Mouse (Mus musculus): ENCODE measurements around the gene Arhgef7.

The Arhgef7 gene

DNA sequence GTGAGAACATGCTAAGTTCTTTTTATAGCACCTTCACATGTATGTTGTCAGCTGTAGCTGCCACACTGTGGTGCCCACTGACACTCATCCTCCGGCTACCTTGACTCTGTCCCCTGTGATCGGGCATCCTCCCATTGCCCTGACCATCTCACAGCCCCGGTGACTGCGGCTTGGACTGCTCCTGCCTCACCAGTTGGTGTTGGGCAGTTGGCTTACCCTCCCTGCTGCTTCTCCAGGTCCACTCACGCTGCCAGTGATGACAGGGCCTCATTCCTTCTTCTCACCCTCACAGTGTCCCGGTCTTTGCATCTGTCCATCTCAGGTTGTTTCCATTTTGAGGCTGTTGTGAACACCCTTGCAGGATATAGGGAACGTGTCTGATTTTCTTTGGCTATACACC is 35.3 kb downstream of the Arhgef7 start:
- no peak for DNase-seq (ENCODE audit: low spot score in 2 of 2)

DNA sequence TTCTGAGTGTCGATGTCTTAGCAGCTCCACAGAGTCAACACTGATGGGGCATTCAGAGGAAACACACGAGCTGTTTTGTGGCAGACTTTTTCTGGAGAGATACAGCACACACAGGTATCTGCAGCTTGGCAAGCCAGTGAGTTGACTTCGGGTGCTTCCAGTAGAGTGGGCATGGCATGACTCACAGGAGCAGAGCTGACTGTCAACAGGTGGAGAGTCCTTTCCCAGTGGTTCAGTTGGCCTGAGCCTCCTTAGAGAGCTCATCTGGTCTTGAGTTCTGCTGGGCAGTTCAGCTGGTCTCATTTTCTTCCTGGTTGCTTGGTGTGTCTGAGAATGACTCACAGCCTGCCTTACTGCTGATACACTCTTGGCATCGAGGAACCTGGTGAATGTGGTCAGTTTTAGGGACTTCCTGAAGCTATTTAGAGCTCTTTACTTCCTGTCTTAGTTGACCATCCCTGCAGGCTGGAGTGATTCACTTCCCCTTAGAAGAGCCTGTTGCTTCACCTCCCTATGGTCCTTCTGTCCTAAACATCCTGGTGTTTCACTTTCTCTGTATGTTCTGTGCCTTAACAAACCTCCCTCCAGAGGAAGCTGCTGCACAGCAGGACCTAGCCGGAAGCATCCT is 39.8 kb downstream of the Arhgef7 start:
- DNase-seq (ENCODE audit: low spot score in 2 of 2): no peak

- no peak for DNase-seq (ENCODE audit: low spot score in 2 of 2)
These were observed 42.5 kb downstream of the Arhgef7 start for GRCm38 (mm10) chr8:11770001-11770400.

DNA sequence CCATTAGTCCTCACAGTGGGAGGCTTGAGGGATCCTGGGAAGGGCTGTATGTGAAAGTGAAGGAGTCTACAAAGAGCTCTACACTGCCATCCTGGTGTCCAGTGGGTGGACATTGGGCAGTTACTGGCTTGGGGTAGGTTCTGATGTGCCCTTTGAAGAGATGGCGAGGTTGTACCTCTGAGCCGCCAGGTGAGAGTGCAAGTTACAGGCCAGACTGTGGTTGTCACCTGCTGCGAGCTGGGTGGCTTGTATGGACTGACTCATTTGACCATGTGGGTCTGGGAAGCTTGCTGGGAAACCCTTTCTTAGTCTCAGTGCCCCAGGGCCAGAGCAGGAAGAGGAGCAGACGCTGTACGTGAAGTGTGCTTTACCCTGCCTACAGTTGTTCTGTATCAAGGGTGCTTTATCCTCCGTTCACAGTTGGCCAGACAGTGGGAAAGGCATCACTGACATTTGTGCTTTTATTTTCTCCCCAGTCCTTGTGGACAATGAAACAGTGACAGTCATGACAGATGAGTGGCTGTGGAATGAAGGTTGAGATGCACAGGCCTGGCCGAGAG is 43.1 kb downstream of the Arhgef7 start:
- DNase-seq (ENCODE audit: low spot score in 2 of 2): no peak

- DNase-seq (ENCODE audit: low spot score in 2 of 2): no peak
These were observed 44.1 kb downstream of the Arhgef7 start for GRCm38 (mm10) chr8:11771608-11772007.

GRCm38 (mm10) chr8:11774195-11775076 is 46.9 kb downstream of the Arhgef7 start:
- no peak for DNase-seq (ENCODE audit: low spot score in 2 of 2)

- DNase-seq (ENCODE audit: low spot score in 2 of 2): no peak
These were observed 48.4 kb downstream of the Arhgef7 start for GRCm38 (mm10) chr8:11775889-11776288.

DNA sequence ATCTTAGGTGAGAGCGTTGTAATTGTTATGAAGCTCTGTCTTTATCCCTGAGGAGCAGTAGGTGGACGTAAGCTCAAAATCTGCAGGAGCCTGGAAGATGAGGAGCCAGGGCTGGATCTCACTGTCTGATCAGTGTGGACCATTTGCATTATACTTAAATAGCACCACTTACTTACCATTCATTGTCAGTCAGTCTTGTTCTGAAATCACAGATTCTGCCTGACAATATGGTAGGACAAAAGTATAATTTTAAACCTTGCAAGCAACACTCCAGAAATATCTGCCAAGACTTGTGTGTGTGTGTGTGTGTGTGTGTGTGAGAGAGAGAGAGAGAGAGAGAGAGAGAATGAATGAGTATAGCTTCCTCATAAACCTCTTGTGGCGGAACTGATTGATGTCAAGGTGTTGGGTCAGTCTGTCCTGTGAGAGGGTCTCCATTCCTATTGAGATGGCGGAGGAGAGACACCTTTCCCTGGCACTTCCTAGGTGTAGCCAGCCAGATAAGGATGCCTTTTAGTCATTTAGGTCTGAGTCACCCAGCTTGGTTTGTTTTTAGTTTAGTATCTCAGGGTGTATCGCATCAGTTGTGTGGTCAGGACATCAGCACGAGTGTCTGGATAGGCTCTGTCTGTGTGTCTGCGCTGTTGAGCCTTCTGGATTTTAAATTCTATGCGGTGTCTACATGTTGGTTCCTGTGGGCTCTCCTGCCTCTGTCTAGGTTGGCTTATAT is 49.1 kb downstream of the Arhgef7 start:
- DNase-seq (ENCODE audit: low spot score in 2 of 2): no peak

GRCm38 (mm10) chr8:11777201-11777600 is 49.7 kb downstream of the Arhgef7 start:
- no peak for DNase-seq (ENCODE audit: low spot score in 2 of 2)

DNA sequence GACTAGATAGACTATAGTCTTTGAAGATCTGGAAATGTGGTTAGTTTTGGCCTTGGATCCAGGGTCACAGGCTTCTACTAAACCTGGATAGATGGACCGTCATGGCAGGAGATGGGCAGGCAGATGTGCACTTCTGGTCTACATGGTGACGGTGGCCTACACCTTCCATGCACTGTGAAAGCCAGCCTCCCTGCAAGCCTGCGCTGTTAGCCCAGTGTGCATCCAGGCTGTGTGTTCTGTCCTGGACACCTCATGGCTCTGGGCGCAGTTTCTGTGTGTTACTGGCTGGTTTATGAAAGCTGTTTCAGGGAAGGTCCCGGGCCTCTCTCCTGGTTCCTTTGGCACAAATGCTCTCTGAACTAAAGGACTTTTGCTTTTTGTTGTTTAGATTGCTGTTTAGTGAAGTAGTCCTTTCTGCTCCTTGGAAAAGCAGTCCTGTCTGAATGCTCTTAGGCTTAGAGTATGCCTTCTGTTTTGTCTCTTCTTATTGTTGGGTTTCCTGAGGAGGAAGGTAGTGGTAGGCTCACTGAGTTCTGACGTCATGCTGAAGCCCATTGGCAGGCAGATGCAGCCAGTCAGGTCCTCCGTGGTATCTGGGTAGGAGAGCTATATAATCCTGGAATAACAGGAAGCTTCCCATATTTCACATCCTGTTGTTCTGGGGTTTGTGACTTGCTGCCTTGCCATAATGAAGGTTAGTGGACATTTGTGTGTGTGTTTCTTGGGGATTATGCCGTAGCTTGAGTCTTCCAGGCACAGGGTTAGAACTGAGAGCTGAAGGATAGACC is 51.3 kb downstream of the Arhgef7 start:
- no peak for DNase-seq (ENCODE audit: low spot score in 2 of 2)

DNA sequence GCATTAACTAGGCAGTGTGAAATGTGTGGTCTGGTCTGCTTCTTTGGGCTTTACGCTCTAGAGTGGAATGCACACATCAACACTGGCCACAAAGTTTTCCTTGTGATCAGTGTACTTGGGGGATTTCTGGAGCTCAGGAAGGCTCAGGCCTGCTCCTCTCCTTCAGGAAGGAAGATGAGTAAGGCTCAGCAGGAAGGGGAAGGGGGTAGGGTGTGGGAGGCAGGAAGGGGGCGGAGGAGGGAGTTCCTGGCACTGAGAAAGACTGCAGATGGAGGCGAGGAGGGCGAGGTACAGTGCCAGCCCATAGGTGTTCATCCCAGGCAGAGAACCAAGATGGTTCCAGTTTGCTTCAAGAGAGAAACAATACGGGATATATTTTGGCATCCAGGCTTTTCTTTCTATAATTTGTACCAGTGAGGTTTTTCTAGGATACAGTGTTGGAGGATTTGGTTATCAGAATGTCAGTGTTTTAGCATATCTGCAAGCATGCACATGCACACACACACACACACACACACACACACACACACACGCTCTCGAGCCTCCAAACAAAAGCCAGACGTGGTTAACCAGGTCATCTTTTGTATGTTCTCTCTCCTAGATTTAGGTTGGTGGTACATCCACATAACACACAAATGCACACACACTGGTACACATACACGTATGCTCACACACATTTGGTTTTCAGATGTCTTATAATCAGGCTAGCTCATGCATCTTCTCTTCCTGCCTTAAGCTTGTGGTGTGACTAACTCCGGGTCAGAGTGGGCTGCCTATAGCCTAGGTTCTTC is 52.5 kb downstream of the Arhgef7 start:
- DNase-seq (ENCODE audit: low spot score in 2 of 2): no peak

DNA sequence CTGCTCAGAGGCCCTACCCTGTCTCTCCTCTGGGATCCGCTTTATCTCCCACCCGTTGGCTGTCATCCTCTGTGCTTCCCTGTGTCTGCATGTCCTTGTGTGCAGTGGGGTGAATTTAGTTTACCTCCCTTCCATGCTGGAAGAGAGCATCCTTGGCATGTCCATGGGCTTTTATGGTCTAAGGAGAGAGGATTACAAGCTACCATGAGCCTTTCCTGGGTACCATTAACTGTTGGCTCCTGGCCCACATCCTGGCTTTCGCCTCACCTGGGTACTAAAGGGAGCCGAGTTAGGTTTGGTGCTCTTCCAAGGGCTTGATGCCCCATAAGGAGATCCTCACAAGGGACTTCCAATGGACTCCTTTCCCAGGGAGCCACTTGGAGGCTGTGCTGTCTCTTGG is 53.1 kb downstream of the Arhgef7 start:
- DNase-seq (ENCODE audit: low spot score in 2 of 2): no peak

GRCm38 (mm10) chr8:11782607-11783006 is 55.1 kb downstream of the Arhgef7 start:
- DNase-seq (ENCODE audit: low spot score in 2 of 2): no peak

- DNase-seq (ENCODE audit: low spot score in 2 of 2): no peak
These were observed 56.5 kb downstream of the Arhgef7 start for GRCm38 (mm10) chr8:11783861-11784594.

GRCm38 (mm10) chr8:11785121-11785520 is 57.6 kb downstream of the Arhgef7 start:
- DNase-seq (ENCODE audit: low spot score in 2 of 2): no peak

- DNase-seq (ENCODE audit: low spot score in 2 of 2): no peak
These were observed 58.1 kb downstream of the Arhgef7 start for GRCm38 (mm10) chr8:11785539-11786046.

DNA sequence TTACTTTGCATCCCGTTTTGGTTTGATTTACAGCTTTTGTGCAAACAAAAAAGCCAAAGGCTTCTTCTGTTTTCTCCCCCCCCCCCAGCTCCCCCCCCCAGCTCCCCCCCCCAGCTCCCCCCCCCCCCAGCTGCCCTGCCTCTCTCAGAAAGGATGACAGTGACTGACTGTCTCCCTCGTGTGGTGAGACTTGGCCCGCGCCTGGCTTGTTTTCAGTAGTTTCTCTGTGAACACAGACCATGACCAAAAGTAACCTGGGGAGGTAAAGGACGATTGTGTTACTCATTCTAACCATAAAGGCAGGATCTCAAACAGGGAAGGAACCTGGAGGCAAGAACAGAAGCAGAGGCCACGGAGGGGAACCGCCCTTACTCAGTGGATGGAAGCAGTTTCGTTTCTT is 60.7 kb downstream of the Arhgef7 start:
- DNase-seq (ENCODE audit: low spot score in 2 of 2): no peak

GRCm38 (mm10) chr8:11789168-11789567 is 61.6 kb downstream of the Arhgef7 start:
- DNase-seq (ENCODE audit: low spot score in 2 of 2): no peak

- no peak for DNase-seq (ENCODE audit: low spot score in 2 of 2)
These were observed 67.4 kb downstream of the Arhgef7 start for GRCm38 (mm10) chr8:11794956-11795355.

GRCm38 (mm10) chr8:11797128-11797527 is 69.6 kb downstream of the Arhgef7 start:
- DNase-seq (ENCODE audit: low spot score in 2 of 2): no peak

All from spleen, postnatal 4 days (tissue).